Mouse (Mus musculus) forebrain, embryonic 11.5 days (tissue): ENCODE measurements around the gene Rif1. TPM values are rescaled to one million over a fixed set of nuclear protein-coding genes. Genes with fewer than 3 reads are reported as not detected.
A peak's percentile ranks its signal among the peaks of the same experiment; 100 is the strongest.

Experiments used
- ATAC-seq: fragments of 200-750 bp; cut with Nextera tagmentation; replicated peaks from 2 replicates; pipeline ENCODE4 v1.8.0; 2017; ENCODE audit warnings: moderate TSS enrichment; ENCODE audit not compliant: low FRiP score
- DNase-seq: peaks from one replicate; pipeline ENCODE4 v3.0.0-alpha.2; 2017; ENCODE audit warnings: low spot score
- H3K27ac ChIP-seq: fragments of 300-500 bp; sonication (generic); 2 replicates; pipeline ENCODE4 v1.5.1; 2014; ENCODE audit warnings: low read depth, low read length
- H3K27me3 ChIP-seq: fragments of 300-500 bp; sonication (generic); 2 replicates; pipeline ENCODE4 v1.6.1; 2014; ENCODE audit warnings: mild to moderate bottlenecking, low read length, mixed read lengths; ENCODE audit not compliant: control insufficient read depth, insufficient read depth
- H3K36me3 ChIP-seq: fragments of 300-500 bp; sonication (generic); 2 replicates; pipeline ENCODE4 v1.6.1; 2014; ENCODE audit warnings: mild to moderate bottlenecking, low read length, moderate library complexity, mixed read lengths; ENCODE audit not compliant: control insufficient read depth, insufficient read depth
- H3K4me1 ChIP-seq: fragments of 300-500 bp; sonication (generic); replicated peaks from 2 replicates; pipeline ENCODE4 v1.6.1; 2014; ENCODE audit warnings: low read length, mixed read lengths; ENCODE audit not compliant: control insufficient read depth, insufficient read depth
- H3K4me2 ChIP-seq: fragments of 300-500 bp; sonication (generic); 2 replicates; pipeline ENCODE4 v1.6.1; 2014; ENCODE audit warnings: low read depth, mild to moderate bottlenecking, low read length, moderate library complexity, mixed read lengths; ENCODE audit not compliant: severe bottlenecking
- H3K4me3 ChIP-seq: fragments of 300-500 bp; sonication (generic); 2 replicates; pipeline ENCODE4 v1.5.1; 2014; ENCODE audit warnings: low read depth, low read length
- H3K9ac ChIP-seq: fragments of 300-500 bp; sonication (generic); 2 replicates; pipeline ENCODE4 v1.6.1; 2014; ENCODE audit warnings: low read length
- H3K9me3 ChIP-seq: fragments of 300-500 bp; sonication (generic); 2 replicates; pipeline ENCODE4 v1.6.1; 2016; ENCODE audit warnings: low read length, mixed read lengths; ENCODE audit not compliant: control insufficient read depth
- WGBS: fragments of 180-500 bp; shearing (Covaris S2); extraction: QIAGEN DNeasy Blood & Tissue Kit; methylation state at CpG from one replicate; pipeline ENCODE4 v1.1.7; 2014; 5-methylcytosine and 5-hydroxymethylcytosine counted together
- polyA plus RNA-seq: library from polyadenylated mRNA; unstranded; fragments of >200 nt; fragmentation: Nextera tagmentation; extraction: Ambion mirVana; gene quantifications from 2 replicates; pipeline ENCODE4 v1.2.1, GENCODE M21; 2014

The Rif1 gene
- polyA plus RNA-seq, 1 experiment from 2014 or later = 55.7 TPM

DNA sequence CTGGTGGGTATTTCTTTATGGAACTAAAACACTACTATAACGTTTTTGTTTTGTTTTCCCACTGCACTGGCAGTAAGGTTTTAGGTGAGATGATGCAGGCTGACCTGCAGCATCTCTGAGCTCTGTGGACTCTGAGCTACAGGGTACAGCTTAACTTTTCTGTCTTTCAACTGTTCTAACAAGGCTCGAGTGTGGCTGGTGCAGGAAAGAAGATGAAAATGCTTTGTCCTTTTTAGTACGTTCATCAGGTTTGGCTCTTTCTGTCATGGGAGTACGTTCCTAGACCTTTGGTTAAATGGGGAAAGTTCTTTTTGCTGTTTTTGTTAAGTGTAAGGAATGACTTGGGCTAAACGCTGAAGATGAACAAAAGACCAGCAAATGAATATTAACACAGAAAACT, 34.1 kb upstream of the Rif1 start:
- Histone ChIP-seq H3K9ac (peak overlapping the region; percentile 36; the same call in 1 of the 2 replicates), H3K9me3 (no peaks in the 10 kb centered on the region), H3K27me3 (no peaks in the 10 kb centered on the region), H3K4me3 (peak overlapping the region; percentile 45), H3K36me3 (no peaks in the 10 kb centered on the region), H3K4me2 (peak overlapping the region; percentile 64), H3K27ac (no peak overlapping the region), H3K4me1 (peaks cover 5% of the 10 kb centered on the region; the same call in 1 of the 2 replicates)
- ATAC-seq (no peak), DNase-seq (no peak)
- 30% methylated on average over 5 of the region's 5 CpGs for WGBS

DNA sequence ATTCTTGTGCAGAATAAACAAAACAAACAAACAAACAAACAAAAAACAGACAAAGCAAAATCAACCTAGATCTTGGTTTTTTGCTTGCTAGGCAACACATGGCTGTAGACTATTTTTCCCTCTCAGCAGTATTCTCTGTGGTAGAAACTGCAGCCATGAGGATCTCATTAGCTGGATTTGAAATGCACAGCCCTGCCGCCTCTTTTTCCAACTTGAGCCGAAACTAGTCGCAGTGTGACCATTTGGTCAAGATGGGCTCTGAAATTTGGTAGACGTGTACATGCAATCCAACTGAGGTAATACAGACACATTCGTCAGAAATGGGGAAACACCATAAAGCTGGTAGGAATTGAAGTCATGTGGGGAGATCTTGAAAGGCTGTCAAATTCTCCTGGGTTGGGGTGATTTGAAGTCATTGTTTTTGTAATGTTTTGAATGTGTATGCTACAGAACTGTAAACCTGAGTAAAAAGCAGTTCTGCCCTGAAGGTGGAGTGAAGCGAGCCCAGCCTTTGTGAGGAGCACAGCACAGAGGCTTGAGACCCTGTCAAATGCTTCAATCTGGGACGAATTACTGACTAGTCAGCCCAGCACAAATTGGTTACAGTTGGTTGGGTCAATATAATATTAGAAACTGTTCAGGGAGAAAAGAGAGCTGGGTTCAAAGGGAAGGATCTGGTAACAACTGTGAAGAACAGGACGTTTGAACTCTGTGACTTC, 33.4 kb upstream of the Rif1 start:
- ATAC-seq (no peak), DNase-seq (no peak)
- Histone ChIP-seq H3K4me1 (peaks cover 5% of the 10 kb centered on the region; the same call in 1 of the 2 replicates), H3K27ac (no peak overlapping the region), H3K27me3 (no peaks in the 10 kb centered on the region), H3K4me3 (peak overlapping the region; percentile 17; the same call in 1 of the 2 replicates), H3K36me3 (no peaks in the 10 kb centered on the region), H3K9ac (peak overlapping the region; percentile 16; the same call in 1 of the 2 replicates), H3K4me2 (peak overlapping the region; percentile 36), H3K9me3 (no peaks in the 10 kb centered on the region)
- 34% methylated on average over 8 of the region's 8 CpGs for WGBS

DNA sequence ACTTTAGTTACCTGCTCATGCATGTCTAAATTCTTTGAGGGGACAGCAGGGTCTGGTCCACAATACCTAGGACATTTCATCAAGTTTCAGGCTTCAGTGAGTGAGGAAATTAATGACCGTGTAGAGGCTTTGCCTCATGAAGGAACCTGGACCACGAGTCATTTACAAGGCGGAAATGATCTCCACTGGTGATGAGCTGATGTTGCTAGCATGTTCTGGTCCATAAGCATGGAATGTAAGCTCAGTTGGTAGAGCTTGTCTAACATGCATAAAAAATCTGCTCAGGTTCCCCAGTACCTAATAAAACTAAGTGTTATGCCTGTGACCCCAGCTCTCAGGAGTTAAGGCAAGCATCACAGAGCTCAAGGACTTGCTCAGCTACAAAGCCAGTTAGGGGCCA, 30.5 kb upstream of the Rif1 start:
- DNase-seq = no peak
- ATAC-seq = no peak
- Histone ChIP-seq H3K27ac (no peak overlapping the region), H3K9ac (no peak overlapping the region), H3K4me2 (no peak overlapping the region), H3K36me3 (no peaks in the 10 kb centered on the region), H3K4me3 (no peak overlapping the region), H3K27me3 (no peaks in the 10 kb centered on the region), H3K4me1 (peaks cover 5% of the 10 kb centered on the region; the same call in 1 of the 2 replicates), H3K9me3 (no peaks in the 10 kb centered on the region)
- 86% methylated on average over 3 of the region's 3 CpGs for WGBS

DNA sequence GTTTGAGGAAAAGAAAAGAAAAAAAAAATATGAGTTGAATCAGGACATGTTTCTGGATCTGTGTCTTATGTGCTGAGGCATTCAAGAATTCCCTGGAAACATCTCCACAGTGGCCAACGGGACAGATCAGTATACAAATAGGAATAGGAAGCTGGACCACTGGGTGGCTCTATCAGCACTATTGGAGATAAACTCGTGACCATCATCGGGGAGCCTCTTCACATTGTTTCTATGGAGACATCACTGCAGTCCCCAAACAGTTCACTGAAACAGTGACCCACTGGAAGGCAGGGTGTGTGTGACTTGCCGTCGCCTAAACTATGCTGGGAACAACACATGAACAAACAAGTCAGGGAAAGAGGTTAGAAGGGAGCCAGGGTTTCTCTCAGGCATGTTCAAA, 29.9 kb upstream of the Rif1 start:
- ATAC-seq = no peak
- no peaks in the 10 kb centered on the region for H3K27me3 ChIP-seq
- H3K4me3 ChIP-seq = no peak overlapping the region
- 81% methylated on average over 5 of the region's 5 CpGs for WGBS
- no peak overlapping the region for H3K4me2 ChIP-seq
- no peak overlapping the region for H3K27ac ChIP-seq
- no peak for DNase-seq
- H3K9me3 ChIP-seq = no peaks in the 10 kb centered on the region
- peaks cover 5% of the 10 kb centered on the region; the same call in 1 of the 2 replicates for H3K4me1 ChIP-seq
- no peaks in the 10 kb centered on the region for H3K36me3 ChIP-seq
- no peak overlapping the region for H3K9ac ChIP-seq

DNA sequence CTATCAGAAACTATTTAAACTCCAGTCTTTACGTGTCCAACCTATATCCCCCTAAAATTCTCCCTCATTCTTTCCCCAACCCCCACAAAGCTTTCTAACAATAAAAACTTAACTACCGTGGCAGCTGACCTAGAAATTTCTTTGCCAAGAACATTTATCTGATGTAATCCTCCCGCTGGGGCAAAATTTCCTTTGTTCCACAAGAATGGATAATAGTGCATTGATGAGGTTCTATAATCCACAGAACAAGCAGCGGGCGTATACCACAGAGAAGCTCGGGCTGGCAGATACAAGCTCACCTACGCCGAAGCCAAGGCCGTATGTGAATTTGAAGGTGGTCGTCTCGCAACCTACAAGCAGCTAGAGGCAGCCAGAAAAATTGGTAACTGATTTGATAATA, 29.1 kb upstream of the Rif1 start:
- Histone ChIP-seq H3K36me3 (no peaks in the 10 kb centered on the region), H3K9ac (no peak overlapping the region), H3K4me1 (peaks cover 5% of the 10 kb centered on the region; the same call in 1 of the 2 replicates), H3K9me3 (no peaks in the 10 kb centered on the region), H3K4me3 (no peak overlapping the region), H3K27me3 (no peaks in the 10 kb centered on the region), H3K27ac (no peak overlapping the region), H3K4me2 (no peak overlapping the region)
- ATAC-seq (no peak), DNase-seq (no peak)
- WGBS = 87% methylated on average over 11 of the region's 11 CpGs

DNA sequence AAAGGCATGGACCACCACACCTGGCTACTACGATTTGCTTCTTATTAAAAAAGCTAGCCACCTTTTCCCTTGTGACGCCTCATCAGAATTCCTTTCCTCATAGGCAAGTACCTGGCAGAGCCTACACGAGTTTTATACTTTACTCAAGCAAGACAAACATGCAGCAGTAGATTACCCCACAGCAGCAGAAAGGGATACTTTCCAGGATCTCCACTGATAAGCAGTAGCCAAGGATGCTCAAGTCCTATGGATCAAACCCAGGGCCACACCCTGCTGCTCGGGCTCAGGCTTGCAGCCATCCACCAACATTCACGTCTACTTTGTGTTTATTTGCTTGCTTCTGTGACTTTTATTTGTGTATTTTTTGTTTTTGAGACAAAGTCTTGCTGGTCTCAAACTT, 26.6 kb upstream of the Rif1 start:
- Histone ChIP-seq H3K4me2 (no peak overlapping the region), H3K27ac (no peak overlapping the region), H3K27me3 (no peaks in the 10 kb centered on the region), H3K36me3 (no peaks in the 10 kb centered on the region), H3K9me3 (no peaks in the 10 kb centered on the region), H3K4me1 (no peaks in the 10 kb centered on the region), H3K9ac (no peak overlapping the region), H3K4me3 (no peak overlapping the region)
- DNase-seq = no peak
- no peak for ATAC-seq
- WGBS = 85% methylated on average over 5 of the region's 5 CpGs

DNA sequence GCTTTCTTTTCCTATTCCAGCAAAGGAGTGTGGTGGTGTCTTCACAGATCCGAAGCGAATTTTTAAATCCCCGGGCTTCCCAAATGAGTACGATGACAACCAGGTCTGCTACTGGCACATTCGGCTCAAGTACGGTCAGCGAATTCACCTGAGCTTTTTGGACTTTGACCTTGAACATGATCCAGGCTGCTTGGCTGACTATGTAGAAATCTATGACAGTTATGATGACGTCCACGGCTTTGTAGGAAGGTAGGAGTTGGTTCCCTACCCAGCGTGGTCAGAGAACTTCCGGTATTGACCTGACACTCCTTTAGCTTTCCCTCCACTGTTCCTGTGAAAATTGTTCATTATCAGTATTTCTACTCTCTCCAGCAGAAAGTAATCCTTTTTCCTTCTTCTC, 21.8 kb upstream of the Rif1 start:
- no peaks in the 10 kb centered on the region for H3K36me3 ChIP-seq
- H3K4me2 ChIP-seq = no peak overlapping the region
- H3K9me3 ChIP-seq = no peaks in the 10 kb centered on the region
- 94% methylated on average over 11 of the region's 11 CpGs for WGBS
- ATAC-seq = no peak
- no peak overlapping the region for H3K9ac ChIP-seq
- no peak overlapping the region for H3K4me3 ChIP-seq
- no peaks in the 10 kb centered on the region for H3K27me3 ChIP-seq
- no peaks in the 10 kb centered on the region for H3K4me1 ChIP-seq
- no peak overlapping the region for H3K27ac ChIP-seq
- no peak for DNase-seq

DNA sequence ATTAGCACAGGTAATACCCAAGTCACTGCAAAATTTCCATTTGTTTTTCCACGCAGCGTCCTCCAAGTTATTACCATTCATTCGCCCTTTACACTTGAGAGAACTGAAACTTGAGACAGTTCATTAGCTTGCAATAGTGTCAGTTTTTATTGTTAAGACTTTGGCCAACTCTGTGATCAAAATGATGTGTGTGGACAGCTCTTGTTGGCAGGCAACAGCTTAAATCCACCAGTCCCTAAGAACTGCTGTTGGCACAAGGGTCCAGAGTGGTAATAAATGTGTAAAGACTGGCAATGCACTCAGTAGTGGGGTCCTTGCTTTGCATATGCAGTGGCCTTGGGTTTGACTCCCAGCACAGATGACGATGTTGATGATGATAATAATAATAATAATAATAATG, 20.3 kb upstream of the Rif1 start:
- 76% methylated on average over 4 of the region's 4 CpGs for WGBS
- Histone ChIP-seq H3K9me3 (no peaks in the 10 kb centered on the region), H3K9ac (no peak overlapping the region), H3K4me2 (no peak overlapping the region), H3K4me1 (no peaks in the 10 kb centered on the region), H3K36me3 (no peaks in the 10 kb centered on the region), H3K27me3 (no peaks in the 10 kb centered on the region), H3K4me3 (no peak overlapping the region), H3K27ac (no peak overlapping the region)
- DNase-seq (no peak), ATAC-seq (no peak)

DNA sequence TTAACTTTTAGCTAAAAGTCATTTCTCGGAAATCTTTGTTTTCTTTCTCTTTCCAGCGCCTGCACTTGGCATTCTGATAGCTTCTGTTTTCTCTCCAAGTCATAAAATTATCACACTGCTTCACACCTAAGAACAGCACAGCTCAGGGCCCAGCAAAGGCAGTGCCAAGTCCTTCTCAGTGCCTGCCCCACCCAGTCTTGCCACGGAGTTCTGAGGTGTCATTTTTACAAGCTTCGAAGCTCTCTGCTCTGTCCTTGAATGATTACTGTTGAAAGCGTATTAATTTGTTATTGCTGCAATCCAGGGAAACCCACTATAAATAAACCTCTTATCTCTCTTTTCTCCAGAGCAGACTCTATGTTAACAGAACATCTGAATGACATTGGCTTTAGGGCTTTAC, 19.1 kb upstream of the Rif1 start:
- Histone ChIP-seq H3K36me3 (no peaks in the 10 kb centered on the region), H3K4me3 (no peak overlapping the region), H3K27me3 (no peaks in the 10 kb centered on the region), H3K27ac (no peak overlapping the region), H3K9me3 (no peaks in the 10 kb centered on the region), H3K4me2 (no peak overlapping the region), H3K9ac (no peak overlapping the region), H3K4me1 (no peaks in the 10 kb centered on the region)
- 68% methylated on average over 5 of the region's 5 CpGs for WGBS
- DNase-seq (no peak), ATAC-seq (no peak)
